Mouse (Mus musculus): ENCODE measurements around the gene Lman1l. TPM values are rescaled to one million over a fixed set of nuclear protein-coding genes. Genes with fewer than 3 reads are reported as not detected.

The Lman1l gene
- polyA plus RNA-seq, 1 experiment: 0.09 TPM

DNA sequence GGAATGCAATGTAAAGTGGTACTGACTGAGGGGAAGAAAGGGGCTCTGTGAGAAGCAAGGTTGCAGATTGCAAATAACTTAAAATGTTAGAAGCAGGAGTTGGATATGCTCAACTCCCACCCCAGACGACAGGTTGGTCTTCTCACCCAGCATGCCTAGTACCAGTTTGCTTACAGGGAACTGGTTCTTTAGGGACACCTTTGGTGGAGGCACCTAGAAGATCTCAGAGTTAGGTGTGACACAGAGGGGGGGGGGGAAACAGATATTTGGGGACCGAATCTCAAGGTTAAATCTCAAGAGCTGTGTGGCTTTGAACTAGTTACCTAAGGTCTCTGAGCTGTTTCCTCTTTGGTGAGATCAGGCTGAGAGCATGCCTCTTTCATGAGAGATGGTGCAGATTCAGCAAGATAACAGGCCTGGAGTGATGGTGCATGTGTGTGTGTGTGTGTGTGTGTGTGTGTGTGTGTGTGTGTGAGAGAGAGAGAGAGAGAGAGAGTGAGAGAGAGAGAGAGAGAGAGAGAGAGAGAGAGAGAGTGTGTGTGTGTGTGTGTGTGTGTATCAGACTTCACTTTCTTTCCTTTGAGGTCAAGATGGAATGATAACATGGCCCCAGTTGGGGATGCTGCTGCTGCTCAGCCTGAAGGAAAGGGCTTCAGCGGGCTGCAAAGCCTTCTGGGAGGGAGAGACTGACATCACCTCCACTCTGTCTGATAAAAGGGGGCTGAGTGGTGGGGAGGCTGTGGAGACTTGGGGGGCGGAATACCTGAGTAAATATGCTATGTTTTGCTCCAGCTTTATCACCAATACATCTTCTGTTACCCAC, 26.9 kb upstream of the Lman1l start:
- no peak for DNase-seq (ENCODE audit: low read depth in 1 of 2, low spot score in 2 of 2)
- TF ChIP-seq POLR2A (IDR thresholded peaks at IDR 0.05; ENCODE audit: low read depth, low read length) (no peak), CTCF (IDR thresholded peaks at IDR 0.05; ENCODE audit: extremely low read depth, insufficient read depth, insufficient read length, insufficient replicate concordance) (no peak)
- Histone ChIP-seq H3K27me3 (ENCODE audit: control insufficient read depth, insufficient read depth, low read length) (no peaks in the 10 kb centered on the region), H3K36me3 (ENCODE audit: control insufficient read depth, insufficient read depth, low read length) (no peaks in the 10 kb centered on the region), H3K4me3 (ENCODE audit: extremely low read depth, insufficient read depth, insufficient read length) (no peak overlapping the region), H3K4me1 (ENCODE audit: control insufficient read depth, insufficient read depth, insufficient read length) (peaks cover 47% of the 10 kb centered on the region), H3K27ac (ENCODE audit: insufficient read depth, low read length) (peak overlapping the region; percentile 89)
- 38% methylated on average over 4 of the region's 4 CpGs for WGBS

DNA sequence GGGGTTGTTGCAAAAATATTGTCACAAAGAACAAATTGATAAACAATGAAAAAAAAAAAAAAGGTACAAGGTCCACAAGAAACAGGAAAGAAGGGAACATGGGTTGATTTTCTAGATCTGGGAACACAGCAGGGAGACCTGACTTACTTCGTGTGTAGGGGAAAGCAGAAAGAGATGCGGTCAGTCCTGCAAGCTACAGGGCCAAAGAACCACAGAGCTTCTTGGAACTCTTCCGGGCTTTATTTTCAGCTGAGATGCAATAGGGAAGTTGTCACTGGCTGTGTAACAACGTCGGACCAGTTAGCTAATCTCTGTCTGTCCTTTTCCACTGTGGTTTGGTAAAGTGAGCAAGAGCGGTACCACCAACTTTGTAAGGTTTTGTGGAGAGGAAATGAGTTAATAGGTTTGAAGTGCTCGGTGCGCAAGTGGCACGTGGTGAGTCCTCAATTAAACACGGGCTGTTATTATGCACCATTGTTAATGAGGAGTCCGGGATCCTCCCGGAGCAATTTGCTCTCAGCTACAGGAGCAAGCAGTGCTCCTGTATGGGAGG, 26.1 kb upstream of the Lman1l start:
- TF ChIP-seq CTCF (IDR thresholded peaks at IDR 0.05; ENCODE audit: extremely low read depth, insufficient read depth, insufficient read length, insufficient replicate concordance): no peak
- peak; percentile 41 for TF ChIP-seq POLR2A (IDR thresholded peaks at IDR 0.05; ENCODE audit: low read depth, low read length)
- peaks cover 3% of the 10 kb centered on the region; the same call in 1 of the 2 replicates for H3K36me3 ChIP-seq (ENCODE audit: control insufficient read depth, insufficient read depth, low read length)
- peak in 1 of 2 experiments; percentile 67 for DNase-seq (ENCODE audit: low read depth in 1 of 2, low spot score in 2 of 2)
- WGBS: 4% methylated on average over 12 of the region's 12 CpGs
- no peaks in the 10 kb centered on the region for H3K27me3 ChIP-seq (ENCODE audit: control insufficient read depth, insufficient read depth, low read length)
- peaks cover 47% of the 10 kb centered on the region for H3K4me1 ChIP-seq (ENCODE audit: control insufficient read depth, insufficient read depth, insufficient read length)
- no peak overlapping the region; the same call in 1 of the 2 replicates for H3K4me3 ChIP-seq (ENCODE audit: extremely low read depth, insufficient read depth, insufficient read length)
- H3K27ac ChIP-seq (ENCODE audit: insufficient read depth, low read length): peak overlapping the region; percentile 89

DNA sequence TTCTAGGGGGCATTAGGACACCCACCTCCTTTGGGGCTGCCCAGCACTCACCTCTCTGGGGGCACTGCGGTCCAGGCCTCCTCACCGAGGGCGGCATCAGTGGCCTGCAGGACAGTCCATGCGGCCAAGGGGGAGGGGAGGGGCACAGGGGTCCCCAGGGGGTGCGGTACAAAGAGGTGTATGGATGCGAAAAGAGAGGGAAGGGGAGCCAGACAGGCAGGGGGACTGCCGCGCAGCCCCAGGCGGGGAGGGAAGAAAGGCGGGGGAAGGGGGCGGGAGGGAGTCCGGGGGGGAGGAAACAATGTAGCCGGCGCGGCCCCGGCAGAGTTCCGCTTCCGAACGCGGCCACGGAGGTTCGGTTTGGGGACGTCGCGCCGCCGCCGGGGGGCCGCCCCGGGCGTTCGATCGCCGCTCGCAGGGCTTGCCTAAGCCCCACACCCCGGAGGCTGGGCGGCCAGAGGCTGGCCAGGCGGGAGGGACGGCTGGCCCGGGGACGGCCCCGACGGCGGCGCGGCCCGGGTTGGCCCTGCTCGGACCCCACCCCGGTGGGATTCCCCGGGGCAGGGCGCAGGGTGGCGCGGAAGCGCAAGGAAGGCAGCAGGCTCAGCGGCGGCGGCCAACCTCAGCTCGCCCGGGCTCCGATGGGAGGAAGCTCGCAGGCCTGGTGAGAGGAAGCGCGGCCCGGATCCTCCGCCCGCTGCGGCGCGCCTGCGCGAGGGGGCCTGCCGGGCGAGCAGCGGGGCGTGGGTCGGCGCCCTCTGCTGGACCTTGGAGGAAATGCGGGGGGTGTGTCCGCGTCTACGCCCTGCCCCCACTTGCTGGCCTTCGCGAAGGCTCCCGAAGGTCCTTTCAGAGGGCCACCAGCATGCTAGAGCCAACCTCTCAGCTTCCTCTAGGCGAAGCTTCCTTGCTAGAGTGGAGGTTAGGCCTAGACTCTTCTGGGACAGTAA, 24.6 kb upstream of the Lman1l start:
- Histone ChIP-seq H3K27ac (ENCODE audit: insufficient read depth, low read length) (peak overlapping the region; percentile 100), H3K36me3 (ENCODE audit: control insufficient read depth, insufficient read depth, low read length) (peaks cover 5% of the 10 kb centered on the region; the same call in 1 of the 2 replicates), H3K4me1 (ENCODE audit: control insufficient read depth, insufficient read depth, insufficient read length) (peaks cover 46% of the 10 kb centered on the region; the same call in 1 of the 2 replicates), H3K27me3 (ENCODE audit: control insufficient read depth, insufficient read depth, low read length) (no peaks in the 10 kb centered on the region), H3K4me3 (ENCODE audit: extremely low read depth, insufficient read depth, insufficient read length) (peak overlapping the region; percentile 96)
- DNase-seq (ENCODE audit: low read depth in 1 of 2, low spot score in 2 of 2): peak; percentile 86 to 93
- TF ChIP-seq CTCF (IDR thresholded peaks at IDR 0.05; ENCODE audit: extremely low read depth, insufficient read depth, insufficient read length, insufficient replicate concordance): peak; percentile 97
- peak; percentile 71 for TF ChIP-seq POLR2A (IDR thresholded peaks at IDR 0.05; ENCODE audit: low read depth, low read length)
- WGBS: under 1% methylated on average over 84 of the region's 85 CpGs

GRCm38 (mm10) chr9:57644442-57644943, 23.9 kb upstream of the Lman1l start:
- WGBS: under 1% methylated on average over 18 of the region's 18 CpGs
- Histone ChIP-seq H3K27me3 (ENCODE audit: control insufficient read depth, insufficient read depth, low read length) (no peaks in the 10 kb centered on the region), H3K4me3 (ENCODE audit: extremely low read depth, insufficient read depth, insufficient read length) (peak overlapping the region; percentile 96), H3K36me3 (ENCODE audit: control insufficient read depth, insufficient read depth, low read length) (peaks cover 5% of the 10 kb centered on the region; the same call in 1 of the 2 replicates), H3K4me1 (ENCODE audit: control insufficient read depth, insufficient read depth, insufficient read length) (peaks cover 49% of the 10 kb centered on the region; the same call in 1 of the 2 replicates), H3K27ac (ENCODE audit: insufficient read depth, low read length) (peak overlapping the region; percentile 100)
- DNase-seq (ENCODE audit: low read depth in 1 of 2, low spot score in 2 of 2): peak in 1 of 2 experiments; percentile 9
- TF ChIP-seq CTCF (IDR thresholded peaks at IDR 0.05; ENCODE audit: extremely low read depth, insufficient read depth, insufficient read length, insufficient replicate concordance): no peak
- no peak for TF ChIP-seq POLR2A (IDR thresholded peaks at IDR 0.05; ENCODE audit: low read depth, low read length)

DNA sequence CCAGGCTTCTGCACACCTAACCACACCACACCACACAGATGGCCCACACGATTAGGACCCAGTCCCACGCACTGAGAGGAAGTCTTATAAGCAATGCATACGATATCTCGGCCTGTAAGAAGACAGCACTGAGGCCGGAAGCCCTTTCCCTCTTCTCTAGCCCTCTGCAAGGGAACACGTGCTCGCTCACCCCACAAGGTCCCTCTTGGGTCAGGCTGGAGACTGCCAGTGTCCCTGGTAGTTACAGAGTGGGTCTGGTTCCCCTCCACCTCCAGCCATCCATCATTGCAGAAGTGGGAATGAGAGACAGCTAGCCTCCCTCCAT, 23.2 kb upstream of the Lman1l start:
- H3K36me3 ChIP-seq (ENCODE audit: control insufficient read depth, insufficient read depth, low read length): peaks cover 5% of the 10 kb centered on the region; the same call in 1 of the 2 replicates
- H3K27me3 ChIP-seq (ENCODE audit: control insufficient read depth, insufficient read depth, low read length): no peaks in the 10 kb centered on the region
- peaks cover 54% of the 10 kb centered on the region; the same call in 1 of the 2 replicates for H3K4me1 ChIP-seq (ENCODE audit: control insufficient read depth, insufficient read depth, insufficient read length)
- H3K4me3 ChIP-seq (ENCODE audit: extremely low read depth, insufficient read depth, insufficient read length): peak overlapping the region; percentile 96
- peak overlapping the region; percentile 100 for H3K27ac ChIP-seq (ENCODE audit: insufficient read depth, low read length)
- peak in 1 of 2 experiments; percentile 64 for DNase-seq (ENCODE audit: low read depth in 1 of 2, low spot score in 2 of 2)
- WGBS: 0% methylated on average over 7 of the region's 7 CpGs
- TF ChIP-seq POLR2A (IDR thresholded peaks at IDR 0.05; ENCODE audit: low read depth, low read length) (peak; percentile 71), CTCF (IDR thresholded peaks at IDR 0.05; ENCODE audit: extremely low read depth, insufficient read depth, insufficient read length, insufficient replicate concordance) (no peak)
